Mouse (Mus musculus): ENCODE measurements around the gene Pmepa1. TPM values are rescaled to one million over a fixed set of nuclear protein-coding genes. Genes with fewer than 3 reads are reported as not detected.

The Pmepa1 gene
- total RNA-seq, 2 experiments from 2014 or later = 28.6 to 35.0 TPM

- no peak for DNase-seq (ENCODE audit: low spot score in 2 of 2)
These were observed 19.8 kb downstream of the Pmepa1 start for GRCm38 (mm10) chr2:173256552-173256949.

- no peak for DNase-seq (ENCODE audit: low spot score in 2 of 2)
These were observed 20.4 kb downstream of the Pmepa1 start for GRCm38 (mm10) chr2:173255810-173256551.

- no peak for DNase-seq (ENCODE audit: low spot score in 2 of 2)
These were observed 22.3 kb downstream of the Pmepa1 start for GRCm38 (mm10) chr2:173253761-173254662.

- DNase-seq (ENCODE audit: low spot score in 2 of 2) = no peak
These were observed 24.7 kb downstream of the Pmepa1 start for GRCm38 (mm10) chr2:173251675-173252074.

GRCm38 (mm10) chr2:173251133-173251532, 25.2 kb downstream of the Pmepa1 start:
- DNase-seq (ENCODE audit: low spot score in 2 of 2) = no peak

- no peak for DNase-seq (ENCODE audit: low spot score in 2 of 2)
These were observed 25.9 kb downstream of the Pmepa1 start for GRCm38 (mm10) chr2:173250411-173250810.

GRCm38 (mm10) chr2:173249965-173250364, 26.4 kb downstream of the Pmepa1 start:
- no peak for DNase-seq (ENCODE audit: low spot score in 2 of 2)

- no peak for DNase-seq (ENCODE audit: low spot score in 2 of 2)
These were observed 26.9 kb downstream of the Pmepa1 start for GRCm38 (mm10) chr2:173249386-173249785.

GRCm38 (mm10) chr2:173248822-173249221, 27.5 kb downstream of the Pmepa1 start:
- DNase-seq (ENCODE audit: low spot score in 2 of 2) = no peak

- no peak for DNase-seq (ENCODE audit: low spot score in 2 of 2)
These were observed 28.4 kb downstream of the Pmepa1 start for GRCm38 (mm10) chr2:173247911-173248310.

- DNase-seq (ENCODE audit: low spot score in 2 of 2) = no peak
These were observed 29.1 kb downstream of the Pmepa1 start for GRCm38 (mm10) chr2:173247197-173247596.

- DNase-seq (ENCODE audit: low spot score in 2 of 2) = no peak
These were observed 29.6 kb downstream of the Pmepa1 start for GRCm38 (mm10) chr2:173246688-173247087.

- peak in 1 of 2 experiments; percentile 52 for DNase-seq (ENCODE audit: low spot score in 2 of 2)
These were observed 31.1 kb downstream of the Pmepa1 start for GRCm38 (mm10) chr2:173245258-173245657.

GRCm38 (mm10) chr2:173244108-173244507, 32.2 kb downstream of the Pmepa1 start:
- DNase-seq (ENCODE audit: low spot score in 2 of 2) = no peak

- DNase-seq (ENCODE audit: low spot score in 2 of 2) = no peak
These were observed 32.7 kb downstream of the Pmepa1 start for GRCm38 (mm10) chr2:173243616-173244015.

- no peak for DNase-seq (ENCODE audit: low spot score in 2 of 2)
These were observed 33.5 kb downstream of the Pmepa1 start for GRCm38 (mm10) chr2:173242874-173243273.

- no peak for DNase-seq (ENCODE audit: low spot score in 2 of 2)
These were observed 35.6 kb downstream of the Pmepa1 start for GRCm38 (mm10) chr2:173240738-173241137.

- no peak for DNase-seq (ENCODE audit: low spot score in 2 of 2)
These were observed 37.8 kb downstream of the Pmepa1 start for GRCm38 (mm10) chr2:173238522-173238921.

GRCm38 (mm10) chr2:173235435-173236332, 40.6 kb downstream of the Pmepa1 start:
- no peak for DNase-seq (ENCODE audit: low spot score in 2 of 2)

GRCm38 (mm10) chr2:173232766-173233099, 43.6 kb downstream of the Pmepa1 start:
- DNase-seq (ENCODE audit: low spot score in 2 of 2) = no peak

GRCm38 (mm10) chr2:173232065-173232765, 44.1 kb downstream of the Pmepa1 start:
- no peak for DNase-seq (ENCODE audit: low spot score in 2 of 2)

Data from layer of hippocampus, postnatal 14 days (tissue).